Mouse (Mus musculus) gastrocnemius, adult 8-10 months (tissue): ENCODE results near the gene Lrrc26. TPM values are rescaled to one million over a fixed set of nuclear protein-coding genes. Genes with fewer than 3 reads are reported as not detected.

Experiments
- DNase-seq, 2 experiments: peaks; one replicate each; pipeline ENCODE4 v3.0.0; 2022; ENCODE audit warnings: low spot score in 2 of 2
- total RNA-seq, 4 experiments: library from RNA; stranded (reverse); gene quantifications; 2 replicates each; pipeline ENCODE4 v1.2.4; 2022

The Lrrc26 gene
- total RNA-seq, 4 experiments from 2014 or later, result not detected

- no peak for DNase-seq
Observed at GRCm38 (mm10) chr2:25293706-25294105, 4.0 kb downstream of the Lrrc26 start.

GRCm38 (mm10) chr2:25297093-25297492 is 7.4 kb downstream of the Lrrc26 start:
- DNase-seq, result no peak

GRCm38 (mm10) chr2:25298046-25298445 is 8.3 kb downstream of the Lrrc26 start:
- no peak for DNase-seq

- DNase-seq, result no peak
Observed at GRCm38 (mm10) chr2:25303452-25303851, 13.7 kb downstream of the Lrrc26 start.

- DNase-seq, result no peak
Observed at GRCm38 (mm10) chr2:25303931-25304656, 14.4 kb downstream of the Lrrc26 start.

GRCm38 (mm10) chr2:25304657-25305541 is 15.2 kb downstream of the Lrrc26 start:
- no peak for DNase-seq

- DNase-seq, result no peak
Observed at GRCm38 (mm10) chr2:25305587-25306359, 16.1 kb downstream of the Lrrc26 start.

GRCm38 (mm10) chr2:25310180-25310579 is 20.5 kb downstream of the Lrrc26 start:
- DNase-seq, result no peak

- DNase-seq, result no peak
Observed at GRCm38 (mm10) chr2:25310969-25311368, 21.3 kb downstream of the Lrrc26 start.

- no peak for DNase-seq
Observed at GRCm38 (mm10) chr2:25311491-25311891, 21.8 kb downstream of the Lrrc26 start.

- DNase-seq, result no peak
Observed at GRCm38 (mm10) chr2:25318119-25318966, 28.6 kb downstream of the Lrrc26 start.

- DNase-seq, result no peak
Observed at GRCm38 (mm10) chr2:25318971-25319773, 29.5 kb downstream of the Lrrc26 start, which contains the start of gene Grin1. TSS of gene Grin1 (minus strand) at chr2:25319187.

GRCm38 (mm10) chr2:25320084-25320483 is 30.4 kb downstream of the Lrrc26 start:
- no peak for DNase-seq

GRCm38 (mm10) chr2:25326036-25326435 is 36.3 kb downstream of the Lrrc26 start:
- DNase-seq, result no peak

GRCm38 (mm10) chr2:25328440-25328839 is 38.7 kb downstream of the Lrrc26 start:
- no peak for DNase-seq

GRCm38 (mm10) chr2:25331470-25331869 is 41.8 kb downstream of the Lrrc26 start:
- DNase-seq, result no peak

GRCm38 (mm10) chr2:25332286-25333160 is 42.8 kb downstream of the Lrrc26 start, which contains the start of gene Man1b1:
TSS of gene Man1b1 (plus strand) at chr2:25332338.
- peak; percentile 98 for DNase-seq

GRCm38 (mm10) chr2:25333569-25333968 is 43.9 kb downstream of the Lrrc26 start:
- no peak for DNase-seq

GRCm38 (mm10) chr2:25338303-25338702 is 48.6 kb downstream of the Lrrc26 start:
- no peak for DNase-seq
